Mouse (Mus musculus) embryonic facial prominence, embryonic 15.5 days (tissue): ENCODE results near the gene Rcor3. TPM values are rescaled to one million over a fixed set of nuclear protein-coding genes. Genes with fewer than 3 reads are reported as not detected.
A peak's percentile ranks its signal among the peaks of the same experiment; 100 is the strongest.

Experiments used
- ATAC-seq: fragments of 200-750 bp; cut with Nextera tagmentation; 2 replicates; pipeline ENCODE4 v1.8.0; 2017; ENCODE audit warnings: low read depth, moderate TSS enrichment; ENCODE audit not compliant: insufficient number of reproducible peaks, low FRiP score, low TSS enrichment
- H3K27ac ChIP-seq: fragments of 300-500 bp; sonication (generic); replicated peaks from 2 replicates; pipeline ENCODE4 v1.5.1; 2015; ENCODE audit warnings: mild to moderate bottlenecking, inconsistent platforms
- H3K27me3 ChIP-seq: fragments of 300-500 bp; sonication (generic); 2 replicates; pipeline ENCODE4 v1.6.1; 2015; ENCODE audit warnings: inconsistent platforms
- H3K36me3 ChIP-seq: fragments of 300-500 bp; sonication (generic); 2 replicates; pipeline ENCODE4 v1.6.1; 2015; ENCODE audit warnings: mild to moderate bottlenecking, inconsistent platforms
- H3K4me1 ChIP-seq: fragments of 300-500 bp; sonication (generic); 2 replicates; pipeline ENCODE4 v1.6.1; 2015; ENCODE audit warnings: inconsistent platforms
- H3K4me2 ChIP-seq: fragments of 300-500 bp; sonication (generic); replicated peaks from 2 replicates; pipeline ENCODE4 v1.6.1; 2015; ENCODE audit warnings: mild to moderate bottlenecking, inconsistent platforms
- H3K4me3 ChIP-seq: fragments of 300-500 bp; sonication (generic); replicated peaks from 2 replicates; pipeline ENCODE4 v1.5.1; 2015; ENCODE audit warnings: mild to moderate bottlenecking, inconsistent platforms
- H3K9ac ChIP-seq: fragments of 300-500 bp; sonication (generic); 2 replicates; pipeline ENCODE4 v1.6.1; 2015; ENCODE audit warnings: inconsistent platforms
- H3K9me3 ChIP-seq: fragments of 300-500 bp; sonication (generic); replicated peaks from 2 replicates; pipeline ENCODE4 v1.6.1; 2016; ENCODE audit warnings: inconsistent platforms
- WGBS: fragments of 180-500 bp; shearing (Covaris S2); methylation state at CpG from one replicate; pipeline ENCODE4 v1.1.7; 2015; 5-methylcytosine and 5-hydroxymethylcytosine counted together
- polyA plus RNA-seq: library from polyadenylated mRNA; unstranded; fragments of >200 nt; fragmentation: Nextera tagmentation; extraction: Ambion mirVana; gene quantifications from 2 replicates; pipeline ENCODE4 v1.2.1, GENCODE M21; 2015

Gene Rcor3
- polyA plus RNA-seq, 1 experiment from 2014 or later = 32.5 TPM

DNA sequence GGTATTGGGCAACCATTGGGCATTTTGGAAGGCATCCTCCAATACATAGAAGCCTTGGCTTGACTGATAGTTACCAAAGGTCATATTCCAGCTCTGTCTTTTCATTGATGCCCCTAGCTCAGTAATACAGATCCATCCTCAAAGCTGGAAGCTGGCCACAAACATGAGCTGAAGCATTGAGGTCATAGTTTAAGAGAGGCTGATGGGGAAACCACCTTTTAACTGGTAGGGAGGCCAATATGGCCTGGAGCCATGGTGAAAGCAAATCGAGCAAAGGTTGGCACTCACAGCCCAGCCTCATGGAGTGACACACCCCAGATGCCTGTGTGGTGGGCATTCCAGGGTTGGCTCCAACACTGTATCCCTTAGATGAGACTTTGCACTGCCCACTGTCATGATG lies 55.2 kb downstream of the Rcor3 start:
- Histone ChIP-seq H3K9me3 (no peaks in the 10 kb centered on the region), H3K4me2 (no peak overlapping the region), H3K4me1 (0 out of 2 replicates have a peak, but pooled peaks cover under 1% of the 10 kb centered on the region), H3K27ac (no peak overlapping the region), H3K9ac (no peak overlapping the region), H3K4me3 (no peak overlapping the region), H3K36me3 (no peaks in the 10 kb centered on the region), H3K27me3 (no peaks in the 10 kb centered on the region)
- 81% methylated on average over 1 of the region's 1 CpGs for WGBS
- no peak for ATAC-seq

DNA sequence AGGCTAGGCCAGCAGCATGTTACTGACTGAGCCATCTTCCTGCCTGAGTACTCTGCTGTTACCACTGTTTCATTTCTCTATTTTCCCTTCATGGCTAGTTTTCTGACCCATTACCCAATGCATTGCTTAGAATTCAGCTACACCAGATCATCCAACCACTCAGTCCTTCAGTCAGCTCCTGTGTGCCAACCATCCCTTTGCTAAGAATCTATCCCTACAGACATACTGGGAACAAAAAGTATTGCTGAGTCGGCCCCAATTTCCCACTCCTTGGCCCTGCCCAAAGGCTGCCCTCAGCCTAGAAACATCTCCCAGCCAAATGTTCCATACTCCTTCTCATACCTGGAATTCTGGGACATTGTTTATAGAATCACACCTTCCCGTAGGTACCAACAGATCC lies 56.7 kb downstream of the Rcor3 start:
- H3K27ac ChIP-seq = no peak overlapping the region
- H3K9ac ChIP-seq = no peak overlapping the region
- H3K4me3 ChIP-seq = no peak overlapping the region
- WGBS = 95% methylated on average over 2 of the region's 2 CpGs
- H3K27me3 ChIP-seq = no peaks in the 10 kb centered on the region
- no peaks in the 10 kb centered on the region for H3K36me3 ChIP-seq
- no peak for ATAC-seq
- H3K9me3 ChIP-seq = no peaks in the 10 kb centered on the region
- 0 out of 2 replicates have a peak, but pooled peaks cover 7% of the 10 kb centered on the region for H3K4me1 ChIP-seq
- H3K4me2 ChIP-seq = no peak overlapping the region

DNA sequence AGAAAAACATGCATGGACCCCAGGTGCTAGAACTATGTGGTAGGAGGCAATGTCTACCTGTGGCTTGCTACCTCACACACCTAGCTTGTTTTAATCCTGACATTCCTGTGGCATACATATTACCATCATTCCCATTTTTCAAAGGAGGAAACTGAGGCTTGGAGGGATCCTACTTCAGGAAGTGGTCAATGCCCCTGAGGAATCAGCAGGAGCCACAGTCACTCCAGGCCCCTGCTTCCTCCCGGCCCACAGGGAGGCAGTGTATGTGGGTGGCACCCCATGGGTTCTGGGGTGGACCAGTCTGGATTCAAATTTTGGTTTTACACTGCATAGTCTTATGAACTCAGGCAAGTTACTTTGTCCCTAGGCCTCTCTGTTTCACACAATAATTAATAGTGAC lies 58.7 kb downstream of the Rcor3 start:
- H3K36me3 ChIP-seq = no peaks in the 10 kb centered on the region
- H3K27ac ChIP-seq = no peak overlapping the region
- no peak overlapping the region for H3K9ac ChIP-seq
- H3K4me2 ChIP-seq = no peak overlapping the region
- H3K9me3 ChIP-seq = no peaks in the 10 kb centered on the region
- H3K27me3 ChIP-seq = no peaks in the 10 kb centered on the region
- peaks cover 14% of the 10 kb centered on the region for H3K4me1 ChIP-seq
- H3K4me3 ChIP-seq = no peak overlapping the region
- WGBS = 76% methylated on average over 1 of the region's 1 CpGs
- no peak for ATAC-seq

DNA sequence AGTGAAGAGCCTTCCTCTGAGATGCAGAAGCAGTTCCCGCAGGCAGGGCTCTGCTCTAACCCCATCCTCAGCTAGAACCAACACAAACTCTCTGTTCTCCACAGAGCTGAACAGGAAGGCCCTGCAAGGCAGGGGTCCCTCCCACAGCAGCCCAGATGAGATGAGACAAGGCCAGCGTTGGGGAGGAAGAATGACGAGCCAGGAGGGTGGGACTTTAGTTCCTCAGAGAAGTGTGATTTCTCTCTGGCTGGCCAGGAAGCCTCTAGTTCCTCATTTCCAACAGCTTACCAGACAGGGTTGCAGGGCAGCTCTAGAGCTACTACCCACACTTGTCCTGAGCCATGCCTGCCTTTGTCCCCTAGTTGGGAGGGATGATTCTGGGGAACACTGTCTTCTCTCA lies 59.5 kb downstream of the Rcor3 start:
- Histone ChIP-seq H3K4me2 (no peak overlapping the region), H3K27me3 (no peaks in the 10 kb centered on the region), H3K27ac (peak overlapping the region; percentile 18; the same call in 1 of the 2 replicates), H3K36me3 (no peaks in the 10 kb centered on the region), H3K9ac (no peak overlapping the region), H3K4me3 (no peak overlapping the region), H3K9me3 (no peaks in the 10 kb centered on the region), H3K4me1 (peaks cover 14% of the 10 kb centered on the region)
- 36% methylated on average over 3 of the region's 3 CpGs for WGBS
- no peak for ATAC-seq

DNA sequence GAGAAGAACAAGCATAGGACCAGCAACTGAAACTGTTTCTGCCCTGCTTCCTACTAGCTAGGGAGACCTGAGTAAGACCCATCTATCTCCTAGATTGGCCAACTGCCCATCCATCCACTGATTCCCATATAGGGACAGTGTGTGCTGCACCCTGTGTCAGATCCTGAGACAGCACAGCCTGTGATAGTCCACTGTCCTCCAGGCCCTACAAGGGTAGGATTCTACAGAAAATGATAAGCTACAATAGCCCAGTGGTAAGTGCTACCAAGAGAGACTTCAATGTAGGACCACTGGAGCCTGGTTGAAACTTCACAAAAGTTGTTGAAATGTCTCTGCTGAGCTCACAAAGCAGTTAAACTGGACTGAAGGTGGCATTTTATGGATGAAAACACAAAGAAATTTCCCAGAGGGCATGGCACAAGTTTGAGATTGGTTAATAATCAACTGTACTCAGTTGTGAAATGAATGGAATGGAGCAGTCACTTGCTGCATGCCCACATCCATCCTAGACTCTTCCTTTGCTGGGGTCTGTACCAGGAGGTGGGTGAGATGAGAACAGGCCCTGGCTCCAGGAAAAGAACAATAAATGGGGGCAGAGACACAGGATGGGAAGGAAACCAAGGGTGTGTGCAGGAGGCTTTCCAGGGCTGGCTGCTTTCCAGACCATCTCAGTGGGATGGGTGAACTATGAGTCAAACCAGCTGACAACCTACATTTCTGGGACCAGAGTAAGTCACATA lies 60.9 kb downstream of the Rcor3 start:
- H3K9me3 ChIP-seq = no peaks in the 10 kb centered on the region
- no peak overlapping the region for H3K4me3 ChIP-seq
- H3K27me3 ChIP-seq = no peaks in the 10 kb centered on the region
- ATAC-seq = no peak
- peaks cover 20% of the 10 kb centered on the region for H3K4me1 ChIP-seq
- H3K9ac ChIP-seq = no peak overlapping the region
- no peak overlapping the region for H3K27ac ChIP-seq
- no peaks in the 10 kb centered on the region for H3K36me3 ChIP-seq
- no peak overlapping the region for H3K4me2 ChIP-seq

DNA sequence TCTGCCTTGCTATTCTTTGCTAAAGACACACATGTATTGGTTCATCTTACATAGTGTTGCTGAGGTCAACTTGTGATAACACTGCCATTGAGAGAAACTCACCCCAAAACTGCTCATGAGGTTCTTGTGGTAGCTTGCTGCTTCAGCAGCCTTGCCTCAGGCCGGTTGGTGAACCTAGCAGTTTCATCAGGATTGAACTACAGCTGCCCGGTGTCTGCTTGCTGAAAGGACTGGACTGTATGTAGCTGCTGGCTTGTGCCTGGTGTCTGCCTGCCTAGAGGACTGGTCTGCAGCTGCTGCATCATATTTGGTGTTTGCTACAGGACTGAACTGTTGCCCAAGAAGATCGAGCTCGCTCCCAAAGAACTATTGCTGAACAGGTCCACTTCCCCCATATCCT lies 61.8 kb downstream of the Rcor3 start:
- ATAC-seq = no peak
- no peak overlapping the region for H3K4me3 ChIP-seq
- no peaks in the 10 kb centered on the region for H3K27me3 ChIP-seq
- H3K4me2 ChIP-seq = no peak overlapping the region
- H3K27ac ChIP-seq = no peak overlapping the region
- H3K9ac ChIP-seq = no peak overlapping the region
- H3K9me3 ChIP-seq = no peaks in the 10 kb centered on the region
- no peaks in the 10 kb centered on the region for H3K36me3 ChIP-seq
- peaks cover 29% of the 10 kb centered on the region for H3K4me1 ChIP-seq
- 72% methylated on average over 4 of the region's 4 CpGs for WGBS

DNA sequence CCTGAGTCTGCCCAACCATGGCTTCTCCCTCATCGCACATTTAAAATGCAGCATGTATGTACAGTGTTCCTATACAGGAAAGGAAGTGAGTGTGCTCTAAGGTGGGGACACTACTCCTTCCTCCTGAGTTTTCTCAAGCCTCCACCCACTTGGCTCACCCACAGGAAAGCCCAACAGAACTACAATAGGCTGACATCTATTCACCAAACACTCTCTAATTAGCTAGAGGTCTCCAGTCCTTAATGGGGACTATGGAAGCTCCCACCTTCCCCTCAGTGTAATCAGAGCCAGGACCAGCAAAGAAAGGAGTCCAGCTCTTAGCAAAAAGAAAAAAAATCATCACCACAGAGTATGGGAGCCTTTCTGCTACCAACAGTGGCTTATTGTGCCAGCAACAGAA lies 63.0 kb downstream of the Rcor3 start:
- Histone ChIP-seq H3K27ac (0 out of 2 replicates have a peak overlapping the region, but pooled peaks have one; percentile 5), H3K9me3 (no peaks in the 10 kb centered on the region), H3K4me3 (no peak overlapping the region), H3K9ac (no peak overlapping the region), H3K4me2 (no peak overlapping the region), H3K36me3 (no peaks in the 10 kb centered on the region), H3K27me3 (no peaks in the 10 kb centered on the region), H3K4me1 (peaks cover 42% of the 10 kb centered on the region)
- 80% methylated on average over 1 of the region's 1 CpGs for WGBS
- ATAC-seq = no peak

DNA sequence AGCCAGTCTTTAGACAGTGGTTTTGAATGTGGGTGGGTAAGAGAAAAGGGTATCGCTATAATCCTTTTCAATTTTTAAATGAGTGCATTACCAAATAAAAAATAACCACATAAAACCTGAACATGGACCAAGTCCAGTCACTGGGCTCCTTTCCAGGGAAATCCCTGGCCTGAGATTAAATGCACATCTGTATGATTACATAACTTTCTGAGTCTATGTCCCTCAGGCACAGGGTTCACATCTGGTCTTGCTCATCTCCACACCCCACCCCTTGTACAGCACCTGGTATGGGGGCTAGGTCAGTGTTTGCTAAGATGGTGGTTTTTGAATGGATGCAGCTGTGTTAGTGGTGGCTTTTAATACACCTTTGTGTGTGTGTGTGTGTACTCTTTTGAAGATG lies 65.4 kb downstream of the Rcor3 start:
- no peak overlapping the region for H3K4me2 ChIP-seq
- 58% methylated on average over 1 of the region's 1 CpGs for WGBS
- H3K4me1 ChIP-seq = peaks cover 41% of the 10 kb centered on the region
- 0 out of 2 replicates have a peak, but pooled peaks cover 6% of the 10 kb centered on the region for H3K36me3 ChIP-seq
- no peak for ATAC-seq
- no peaks in the 10 kb centered on the region for H3K9me3 ChIP-seq
- no peak overlapping the region for H3K27ac ChIP-seq
- H3K27me3 ChIP-seq = no peaks in the 10 kb centered on the region
- H3K4me3 ChIP-seq = no peak overlapping the region
- no peak overlapping the region for H3K9ac ChIP-seq

DNA sequence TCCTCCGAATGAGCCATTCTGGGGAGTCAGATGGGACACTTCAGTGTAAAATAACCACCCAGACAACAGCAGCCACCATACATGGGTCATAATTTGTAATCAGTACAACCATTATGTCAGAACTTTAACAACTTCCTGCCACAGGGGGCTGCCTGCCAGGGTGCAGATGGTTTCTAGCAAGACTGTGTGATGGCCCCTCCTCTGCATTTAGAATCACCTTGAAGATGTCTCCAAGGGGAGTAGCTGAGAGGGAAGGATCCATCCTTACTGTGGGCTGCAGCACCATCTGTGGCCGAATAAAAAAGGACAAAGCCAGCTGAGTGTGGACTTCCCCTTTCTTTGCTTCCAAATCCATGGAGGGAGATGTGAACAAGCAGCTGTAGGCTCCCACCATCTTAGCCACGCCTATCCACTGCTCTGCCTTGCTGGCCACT lies 67.2 kb downstream of the Rcor3 start:
- Histone ChIP-seq H3K4me3 (no peak overlapping the region), H3K4me1 (peaks cover 36% of the 10 kb centered on the region), H3K36me3 (peaks cover 23% of the 10 kb centered on the region), H3K9me3 (no peaks in the 10 kb centered on the region), H3K27me3 (no peaks in the 10 kb centered on the region), H3K27ac (peak overlapping the region; percentile 24; the same call in 1 of the 2 replicates), H3K4me2 (peak overlapping the region; percentile 37; the same call in 1 of the 2 replicates), H3K9ac (no peak overlapping the region)
- WGBS = 40% methylated on average over 3 of the region's 3 CpGs
- ATAC-seq = 0 out of 2 replicates have a peak, but pooled peaks have one; percentile 5

DNA sequence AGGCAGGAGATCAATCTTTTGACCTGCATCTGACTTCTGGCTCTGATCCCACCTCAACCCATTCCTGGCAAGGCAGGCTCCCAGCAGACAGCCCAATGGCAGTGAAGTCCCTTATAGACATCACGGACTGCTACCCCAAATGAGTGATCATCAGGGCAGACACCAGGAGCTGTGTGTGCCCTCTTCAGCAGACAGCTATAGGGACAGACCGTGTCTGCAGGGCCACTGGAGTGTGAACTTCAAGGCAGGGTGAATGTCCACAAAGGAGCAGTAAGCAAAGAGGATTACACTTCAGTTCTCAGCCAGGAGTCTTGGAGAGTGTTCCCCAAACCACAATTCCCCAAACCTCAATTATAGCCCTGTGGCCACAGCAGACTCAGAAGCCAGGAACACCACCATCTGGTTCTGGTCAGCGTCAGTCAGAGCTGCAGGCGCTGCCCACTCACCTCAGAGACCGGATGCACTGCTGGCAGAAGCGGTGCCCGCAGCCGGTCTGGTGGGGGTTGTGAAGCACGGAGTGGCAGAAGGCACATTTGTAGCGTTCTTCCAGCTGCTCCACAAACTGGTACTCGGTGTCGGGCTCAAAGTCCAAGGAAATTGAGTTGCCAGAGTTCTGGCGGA lies 67.8 kb downstream of the Rcor3 start:
- peak; percentile 70; the same call in 1 of the 2 replicates for ATAC-seq
- peaks cover 29% of the 10 kb centered on the region for H3K36me3 ChIP-seq
- peak overlapping the region; percentile 24; the same call in 1 of the 2 replicates for H3K27ac ChIP-seq
- H3K4me3 ChIP-seq = no peak overlapping the region
- H3K27me3 ChIP-seq = no peaks in the 10 kb centered on the region
- H3K4me1 ChIP-seq = peaks cover 36% of the 10 kb centered on the region
- H3K4me2 ChIP-seq = peak overlapping the region; percentile 37; the same call in 1 of the 2 replicates
- H3K9me3 ChIP-seq = no peaks in the 10 kb centered on the region
- H3K9ac ChIP-seq = no peak overlapping the region
- WGBS = 30% methylated on average over 13 of the region's 13 CpGs

DNA sequence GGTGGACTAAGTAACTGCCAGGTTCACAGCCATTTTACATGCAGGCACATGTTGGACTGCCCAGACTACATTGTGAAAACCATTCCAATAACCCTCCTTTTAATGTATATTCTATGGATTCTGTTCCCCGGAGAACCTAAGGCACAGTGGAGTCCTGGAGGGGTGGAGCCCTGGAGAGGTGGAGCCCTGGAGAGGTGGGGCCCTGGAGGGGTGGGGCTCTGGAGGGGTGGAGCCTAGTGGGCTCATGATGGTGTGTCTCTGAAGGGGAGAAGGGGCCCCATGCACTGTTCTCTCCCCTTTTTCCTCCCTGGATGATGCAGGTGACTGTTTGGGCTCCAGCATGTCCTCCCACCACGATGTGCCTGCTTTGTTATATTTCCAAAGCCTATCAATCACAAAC lies 69.7 kb downstream of the Rcor3 start:
- Histone ChIP-seq H3K27me3 (no peaks in the 10 kb centered on the region), H3K4me1 (peaks cover 29% of the 10 kb centered on the region), H3K9ac (no peak overlapping the region), H3K36me3 (peaks cover 47% of the 10 kb centered on the region), H3K4me3 (no peak overlapping the region), H3K9me3 (no peaks in the 10 kb centered on the region), H3K27ac (no peak overlapping the region), H3K4me2 (no peak overlapping the region)
- 72% methylated on average over 2 of the region's 2 CpGs for whole genome bisulfite sequencing
- no peak for ATAC-seq
